Mouse (Mus musculus) thymus, adult 2 months (tissue): ENCODE data around the gene Jph3.

Experiments
- CTCF ChIP-seq: fragments of 200-500 bp; IDR thresholded peaks from 2 replicates; pipeline ENCODE4 v1.5.1; 2012; ENCODE audit warnings: mild to moderate bottlenecking, control low read depth, low read length, moderate library complexity, borderline replicate concordance; ENCODE audit not compliant: control insufficient read depth, poor library complexity, insufficient read depth; ENCODE audit errors: extremely low read depth
- POLR2A ChIP-seq: fragments of 200-500 bp; IDR thresholded peaks from 2 replicates; pipeline ENCODE4 v1.6.1; 2012; ENCODE audit warnings: mild to moderate bottlenecking, low read length, control low read depth, moderate library complexity; ENCODE audit not compliant: control insufficient read depth, poor library complexity, insufficient read depth; ENCODE audit errors: extremely low read depth

DNA sequence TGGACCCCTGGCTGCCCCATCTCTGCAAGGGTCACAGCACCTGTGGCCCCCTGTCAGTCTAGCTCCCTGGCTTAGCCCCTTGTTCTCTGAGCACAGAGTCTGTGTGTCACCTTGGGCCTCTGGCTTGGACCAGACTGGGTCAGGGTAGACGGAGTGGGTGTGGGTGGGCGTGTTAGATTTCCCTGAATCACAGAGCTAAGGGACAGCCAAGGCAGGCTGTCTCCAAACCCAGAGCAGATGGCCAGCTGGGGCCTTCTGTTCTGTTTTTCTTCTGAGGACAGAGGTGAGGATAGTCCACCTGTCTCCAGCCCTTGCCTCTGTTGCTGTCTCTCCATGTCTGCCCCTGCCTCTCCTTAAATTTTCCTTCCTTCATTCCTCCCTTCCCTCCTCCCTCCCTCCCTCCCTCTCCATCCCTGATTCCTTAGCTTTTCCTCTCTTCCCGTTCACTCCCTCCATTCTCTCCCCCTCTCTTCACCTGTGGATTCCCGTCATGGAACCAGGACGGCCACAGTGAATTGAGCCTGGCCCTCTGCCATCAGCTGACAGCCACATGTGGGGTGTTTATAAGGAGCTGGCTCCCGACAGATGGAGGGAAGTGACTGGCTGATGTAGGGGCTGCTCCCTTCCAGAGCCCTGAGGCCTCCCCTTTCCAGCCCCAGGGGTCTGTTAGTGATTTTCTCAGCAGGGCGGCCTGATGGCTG lies 33.7 kb downstream of the Jph3 start:
- no peak for TF ChIP-seq CTCF
- no peak for TF ChIP-seq POLR2A
